Mouse (Mus musculus): ENCODE measurements at regions not wholly inside any gene's neighbourhood (a gene's known extent, or its start where the extent isn't known, plus 50 kb on each side); places are given as distances from the start of the nearest gene placed in this dataset.

GRCm38 (mm10) chr4:142308271-142308670 is 69.1 kb upstream of the Kazn start:
- TF ChIP-seq POLR2A (IDR thresholded peaks at IDR 0.05; ENCODE audit: insufficient read depth, low read length) (no peak), CTCF (IDR thresholded peaks at IDR 0.05; ENCODE audit: low read depth, low read length) (no peak)
